Mouse (Mus musculus): ENCODE results near the gene Ppm1a.
A peak's percentile ranks its signal among the peaks of the same experiment; 100 is the strongest.

DNA sequence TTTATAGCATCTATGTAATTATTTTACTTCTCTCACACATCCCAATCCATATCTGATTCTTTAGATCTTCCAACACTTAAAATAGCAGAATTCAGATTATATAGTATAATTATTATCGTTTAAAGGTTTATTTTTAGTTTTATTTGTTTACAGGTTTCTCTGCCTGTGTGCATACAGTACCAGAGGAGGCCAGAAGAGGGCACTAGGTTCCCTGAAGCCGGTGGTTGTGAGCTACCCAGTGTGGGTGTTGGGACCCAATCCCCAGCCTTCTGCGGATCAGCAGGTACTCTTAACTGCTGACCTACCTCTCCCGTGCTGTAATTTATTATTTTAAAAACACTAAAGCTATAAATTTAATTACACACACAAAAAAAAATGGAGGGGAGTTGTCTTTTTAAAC lies 85.9 kb downstream of the Ppm1a start:
- TF ChIP-seq EP300 (optimal IDR thresholded peaks at IDR 0.05) (no peak), CTCF (IDR thresholded peaks at IDR 0.05; ENCODE audit: low read depth) (peak; percentile 43)

Measured in stomach, postnatal 0 days (tissue).